Mouse (Mus musculus) myocyte (in vitro differentiated cells): ENCODE data around the gene Zfp433.

Experiments used
- POLR2A ChIP-seq: IDR thresholded peaks from one replicate; pipeline ENCODE4 v1.6.1; 2011; ENCODE audit warnings: low read depth, mild to moderate bottlenecking, control low read depth, moderate library complexity; ENCODE audit not compliant: insufficient read length
- POLR2AphosphoS2 ChIP-seq: IDR thresholded peaks from one replicate; pipeline ENCODE4 v1.6.1; 2011; ENCODE audit warnings: low read depth, control low read depth; ENCODE audit not compliant: insufficient read length

GRCm38 (mm10) chr10:81655178-81655577 is 49.4 kb upstream of the Zfp433 start:
- TF ChIP-seq POLR2A, result no peak
- TF ChIP-seq POLR2AphosphoS2, result no peak
